Mouse (Mus musculus): Measurements from ENCODE around the gene Numa1.
"Not testable (repeated sequence)": the region's sequence is repeated elsewhere in the genome, so short reads cannot be mapped to it uniquely, and the experiment has no call there.

The Numa1 gene

DNA sequence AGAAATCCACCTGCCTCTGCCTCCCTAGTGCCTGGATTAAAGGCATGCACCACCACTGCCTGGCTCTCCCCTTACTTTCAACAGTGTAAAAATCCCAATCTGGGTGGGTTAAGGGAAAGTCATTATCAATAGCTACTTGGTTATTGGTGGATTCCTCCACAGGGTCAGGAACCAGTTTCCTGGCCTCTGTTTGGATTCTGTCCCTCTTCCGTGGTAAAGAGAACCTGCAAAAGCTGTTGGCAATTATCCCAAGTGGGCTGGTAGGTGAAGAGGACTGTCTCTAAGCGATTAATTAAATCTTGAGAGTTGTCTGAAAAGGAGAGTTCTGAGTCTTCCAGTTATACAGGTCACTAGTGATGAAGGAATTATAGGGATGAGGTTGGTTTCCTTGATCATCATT is 4.4 kb downstream of the Numa1 start:
- peak; percentile 32 for DNase-seq

DNA sequence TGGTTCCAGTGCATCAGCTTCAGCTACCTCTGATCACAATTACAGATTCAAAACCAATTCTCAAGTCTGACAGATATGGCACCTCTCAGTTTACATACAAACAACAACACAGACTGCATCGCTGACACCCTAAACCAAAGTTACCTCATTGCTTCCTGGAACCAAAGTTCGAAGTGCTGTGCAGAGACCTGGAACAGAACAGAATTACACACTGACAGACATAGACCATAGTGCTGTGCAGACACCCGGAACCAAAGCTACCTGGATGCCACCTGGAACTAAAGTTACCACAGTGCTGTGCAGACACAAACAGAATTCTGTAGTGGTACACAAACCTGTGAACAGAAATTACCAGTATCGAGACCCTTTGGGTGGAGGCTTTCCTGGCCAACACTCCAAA is 5.8 kb downstream of the Numa1 start:
- no peak for DNase-seq

DNA sequence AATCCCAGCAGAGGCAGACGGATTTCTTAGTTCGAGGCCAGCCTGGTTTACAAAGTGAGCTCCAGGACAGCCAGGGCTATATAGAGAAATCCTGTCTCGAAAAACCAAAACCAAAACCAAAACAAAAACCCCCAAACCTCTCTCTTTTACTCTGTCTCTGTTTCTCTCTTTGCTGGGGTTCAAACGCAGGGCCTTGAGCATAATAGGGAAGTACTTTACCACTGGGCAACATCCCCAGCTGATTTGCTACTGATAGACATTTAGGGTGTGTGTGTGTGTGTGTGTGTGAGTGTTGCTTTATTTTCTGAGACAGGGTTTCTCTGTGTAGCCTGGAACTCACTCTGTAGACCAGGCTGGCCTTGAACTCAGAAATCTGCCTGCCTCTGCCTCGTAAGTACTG is 15.1 kb downstream of the Numa1 start:
- DNase-seq, result not testable (repeated sequence)

DNA sequence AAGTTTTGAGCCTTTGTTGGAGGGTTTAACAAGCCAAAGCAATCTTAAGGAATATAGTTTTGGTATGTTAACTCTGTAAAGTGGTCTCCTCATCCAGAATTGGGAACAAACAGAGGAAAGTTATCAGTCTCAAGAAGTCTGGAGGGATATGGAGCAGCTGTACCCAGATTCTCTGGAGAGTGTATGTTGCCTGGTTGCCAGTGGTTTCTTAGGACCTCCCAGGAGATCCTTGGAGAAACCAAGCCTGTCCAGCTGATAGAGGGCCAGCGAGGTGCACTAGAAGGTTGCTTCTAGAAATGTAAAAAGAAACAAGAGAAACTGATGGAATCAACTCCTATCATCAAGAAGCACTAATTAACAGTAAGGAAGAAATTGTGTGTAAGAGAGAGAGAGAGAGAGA is 17.7 kb downstream of the Numa1 start:
- DNase-seq, result no peak

DNA sequence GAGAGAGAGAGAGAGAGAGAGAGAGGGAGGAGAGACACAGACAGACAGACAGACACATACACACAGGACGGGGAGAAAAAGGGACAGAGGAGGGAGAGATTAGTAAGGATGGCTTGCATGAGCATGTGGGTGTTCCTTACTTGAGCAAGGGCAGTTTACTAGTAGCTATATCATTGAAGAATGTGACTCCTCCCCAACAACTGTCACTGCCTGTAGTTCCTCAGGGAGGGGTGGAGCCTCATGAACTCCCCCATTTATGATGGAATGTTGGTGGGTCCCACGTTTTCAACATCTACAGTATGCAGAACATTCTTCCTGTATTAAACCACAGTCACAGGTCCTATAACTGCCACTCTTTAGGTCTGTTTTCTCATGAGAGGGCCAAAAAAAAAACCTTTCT is 18.2 kb downstream of the Numa1 start:
- DNase-seq, result no peak

DNA sequence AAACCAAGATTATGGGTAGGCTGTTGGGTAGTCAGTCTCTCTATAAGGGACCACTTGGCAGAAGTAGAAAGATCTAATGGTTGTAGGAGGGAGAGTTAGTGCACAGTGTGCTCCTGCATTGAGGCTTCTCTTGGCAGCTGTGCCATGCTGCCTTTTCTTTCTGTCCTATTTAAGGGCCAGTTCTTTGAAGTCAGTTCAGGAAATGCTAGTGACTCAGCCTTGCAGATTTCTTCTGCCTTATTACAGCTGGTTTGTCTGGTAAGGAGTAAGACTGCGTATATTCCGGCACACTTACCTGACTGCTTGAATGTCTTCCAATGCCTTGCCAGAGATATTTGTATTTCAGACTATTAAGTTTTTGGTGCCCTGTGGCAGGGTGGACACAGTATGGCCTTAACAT is 20.3 kb downstream of the Numa1 start:
- DNase-seq, result no peak

DNA sequence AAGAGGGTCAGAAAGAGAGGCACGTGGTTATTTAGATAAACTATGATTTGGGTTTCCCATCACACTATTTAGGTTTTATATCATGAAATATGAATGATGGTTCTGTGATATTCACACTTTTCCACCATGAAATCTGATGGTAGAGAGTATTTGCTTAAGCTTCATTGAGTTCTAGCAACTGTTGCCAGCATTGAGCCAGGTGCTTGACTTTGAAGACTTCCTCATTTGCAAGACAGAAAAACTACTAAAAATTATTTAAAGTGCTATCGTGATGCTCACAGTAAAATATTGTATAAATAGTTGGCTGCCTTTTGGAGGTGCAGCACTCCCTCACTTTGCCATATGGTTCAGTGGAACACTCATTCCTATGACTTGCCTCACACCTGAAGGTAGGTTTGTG is 21.4 kb downstream of the Numa1 start:
- DNase-seq, result no peak

DNA sequence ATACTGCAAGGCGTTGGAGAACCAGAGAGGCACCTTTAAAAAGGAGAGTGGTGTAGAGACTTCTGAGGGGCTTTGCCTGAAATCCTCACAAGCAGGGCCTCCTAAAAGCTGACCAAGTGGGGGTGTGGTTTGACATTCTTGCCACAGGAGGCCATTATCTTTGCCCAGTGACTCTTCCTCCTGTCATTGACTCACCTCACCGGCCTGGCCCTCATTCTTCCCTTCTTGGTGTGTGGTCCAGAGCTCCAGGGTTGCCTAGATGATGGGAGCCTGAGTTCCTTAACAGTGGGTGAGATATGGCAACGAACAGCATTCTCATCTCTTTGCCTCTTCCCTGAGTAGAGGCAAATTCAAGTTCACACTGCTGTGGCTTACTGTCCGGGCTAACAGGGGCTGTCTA is 22.0 kb downstream of the Numa1 start:
- no peak for DNase-seq

DNA sequence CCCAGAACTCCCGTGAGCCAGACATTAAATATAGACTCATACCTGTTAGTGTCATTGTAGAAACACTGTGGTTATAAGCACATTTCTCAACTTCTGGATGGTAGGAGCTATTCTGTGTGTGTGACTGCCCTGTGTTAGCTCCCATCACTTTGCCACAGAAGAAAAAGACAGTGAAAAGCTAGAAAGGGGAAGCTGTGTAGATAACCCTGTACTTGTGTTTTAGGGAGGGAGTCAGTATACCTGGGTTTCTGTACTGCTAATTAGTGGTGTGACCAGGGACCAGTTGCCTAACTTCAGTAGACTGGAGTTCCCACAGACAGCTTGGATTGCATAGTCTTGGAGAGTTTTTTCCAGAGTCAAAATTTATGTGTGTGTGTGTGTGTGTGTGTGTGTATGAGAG is 22.6 kb downstream of the Numa1 start:
- DNase-seq, result no peak

DNA sequence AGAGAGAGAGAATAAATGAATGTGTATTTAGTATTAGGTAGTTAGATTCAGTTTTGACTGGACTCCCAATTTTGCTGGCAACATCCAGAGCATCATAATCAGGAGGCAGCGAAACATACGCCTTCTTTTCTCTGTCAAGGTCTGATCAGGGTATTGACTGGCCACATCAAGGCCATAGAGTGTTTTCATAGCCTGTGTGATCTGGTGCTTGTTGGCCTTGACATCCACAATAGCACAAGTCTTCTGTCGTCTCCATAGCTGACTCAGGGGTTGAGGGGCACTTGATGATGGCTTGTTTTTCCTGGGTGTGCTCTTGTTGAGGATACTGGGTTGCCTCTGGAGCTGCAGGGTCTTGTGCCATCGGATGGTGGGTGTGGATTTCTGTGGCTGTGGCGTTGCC is 23.0 kb downstream of the Numa1 start:
- DNase-seq, result no peak

DNA sequence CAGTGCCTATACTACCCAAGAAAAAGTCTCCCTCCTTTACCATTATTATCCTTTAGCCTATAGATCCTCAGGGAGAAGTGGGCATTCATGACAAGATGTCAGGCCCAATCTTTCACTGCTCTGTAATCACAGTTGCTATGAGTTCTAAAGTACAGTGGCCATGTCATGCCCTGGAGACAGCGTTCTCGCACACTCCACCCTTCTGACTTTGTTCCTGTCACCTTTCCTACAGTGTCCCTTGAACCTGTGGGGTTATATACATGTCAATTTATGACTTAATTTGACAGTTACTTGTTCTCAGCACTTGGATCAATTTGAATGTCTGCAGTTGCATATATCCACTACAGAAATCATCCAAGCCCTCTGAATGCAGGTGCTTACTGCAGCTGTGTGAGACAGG is 28.9 kb downstream of the Numa1 start:
- DNase-seq, result no peak

DNA sequence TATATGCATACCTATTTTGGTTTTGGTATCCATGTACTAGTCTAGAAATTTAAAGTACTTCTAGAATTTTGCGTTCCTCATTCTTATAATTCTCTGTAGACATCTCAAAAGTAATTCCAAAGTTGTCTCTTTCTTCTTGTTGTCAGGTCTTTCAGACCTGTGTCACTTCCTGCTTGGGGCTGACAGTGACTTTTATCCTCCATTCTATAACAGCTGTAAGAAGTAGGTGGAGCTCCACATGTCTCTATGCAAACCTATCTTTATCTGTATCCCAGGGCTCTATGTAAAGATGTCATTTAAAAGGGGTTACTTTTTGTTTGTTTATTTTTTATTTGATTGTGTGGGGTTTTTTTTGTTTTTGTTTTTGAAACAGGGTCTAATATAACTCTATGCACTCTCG is 29.7 kb downstream of the Numa1 start:
- DNase-seq, result no peak

DNA sequence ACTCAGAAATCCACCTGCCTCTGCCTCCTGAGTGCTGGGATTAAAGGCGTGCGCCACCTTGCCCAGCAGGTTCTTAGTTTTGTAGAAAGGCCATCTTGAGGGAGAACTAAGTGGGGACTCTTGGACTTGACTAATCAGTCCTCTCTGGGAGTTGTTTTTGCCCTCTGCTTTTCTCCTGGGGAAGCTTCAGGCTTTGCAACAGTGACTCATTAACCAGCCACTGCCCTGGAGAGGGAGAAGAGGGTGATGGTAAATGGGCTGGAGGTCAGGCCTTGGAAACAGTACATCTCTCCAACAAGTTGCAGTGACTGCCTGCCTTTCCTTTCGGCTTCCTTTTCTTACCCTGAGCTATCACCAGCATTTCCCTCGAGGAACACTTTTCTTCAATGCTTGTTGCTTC is 30.6 kb downstream of the Numa1 start:
- DNase-seq, result no peak

DNA sequence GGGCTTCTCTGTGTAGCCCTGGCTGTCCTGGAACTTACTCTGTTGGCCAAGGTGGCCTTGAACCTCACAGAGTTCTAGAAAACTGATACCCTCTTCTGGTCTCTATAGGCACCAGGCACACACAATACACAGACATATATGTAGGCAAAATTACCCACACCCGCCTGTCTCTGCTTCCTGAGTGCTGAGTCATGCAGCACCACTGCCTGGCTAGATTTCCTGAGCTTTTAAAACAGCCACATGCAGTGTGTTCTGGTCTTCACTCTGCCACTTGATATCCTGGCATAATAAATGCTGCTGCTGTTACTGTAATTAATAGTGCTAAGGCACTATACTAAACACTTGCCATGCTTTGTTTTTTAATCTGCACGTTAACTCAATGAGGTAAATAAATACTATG is 31.7 kb downstream of the Numa1 start:
- no peak for DNase-seq

DNA sequence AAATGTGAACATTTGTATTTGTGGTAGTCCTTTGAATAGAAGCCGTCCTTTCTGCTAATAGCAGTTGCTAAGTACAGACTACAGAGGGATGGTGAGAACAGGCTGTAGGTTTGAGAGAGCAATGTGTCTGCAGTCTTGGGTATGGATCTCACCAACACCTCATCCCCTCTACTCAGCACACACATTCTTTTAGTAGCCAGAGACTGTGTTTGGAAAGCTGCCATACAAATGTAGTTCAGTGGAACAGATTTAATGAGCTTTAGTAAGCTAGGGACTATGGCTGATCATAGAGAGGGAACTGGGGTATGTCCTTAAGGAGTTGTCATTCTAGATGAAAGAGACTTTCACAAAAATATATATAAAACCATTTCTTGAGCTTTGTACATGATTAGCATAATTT is 33.3 kb downstream of the Numa1 start:
- no peak for DNase-seq

DNA sequence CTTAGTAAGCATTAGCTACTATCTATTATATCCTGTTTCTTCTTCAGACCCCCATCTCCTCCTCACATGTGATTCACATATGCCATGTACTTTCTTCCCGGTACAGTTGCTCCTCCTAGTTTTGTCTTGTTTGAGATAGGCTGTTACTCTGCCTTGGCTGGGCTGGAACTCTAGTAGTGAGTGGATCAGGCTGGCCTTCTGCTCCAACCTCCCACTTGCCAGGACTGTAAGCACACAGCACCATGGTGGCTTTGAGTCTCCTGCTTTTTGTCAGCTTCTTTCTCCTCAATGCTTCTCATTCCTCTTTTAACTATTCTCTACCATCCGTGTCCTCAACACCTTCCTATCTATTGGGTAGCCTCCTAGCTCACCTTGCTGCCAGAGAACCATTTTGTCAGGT is 34.8 kb downstream of the Numa1 start:
- DNase-seq, result no peak

DNA sequence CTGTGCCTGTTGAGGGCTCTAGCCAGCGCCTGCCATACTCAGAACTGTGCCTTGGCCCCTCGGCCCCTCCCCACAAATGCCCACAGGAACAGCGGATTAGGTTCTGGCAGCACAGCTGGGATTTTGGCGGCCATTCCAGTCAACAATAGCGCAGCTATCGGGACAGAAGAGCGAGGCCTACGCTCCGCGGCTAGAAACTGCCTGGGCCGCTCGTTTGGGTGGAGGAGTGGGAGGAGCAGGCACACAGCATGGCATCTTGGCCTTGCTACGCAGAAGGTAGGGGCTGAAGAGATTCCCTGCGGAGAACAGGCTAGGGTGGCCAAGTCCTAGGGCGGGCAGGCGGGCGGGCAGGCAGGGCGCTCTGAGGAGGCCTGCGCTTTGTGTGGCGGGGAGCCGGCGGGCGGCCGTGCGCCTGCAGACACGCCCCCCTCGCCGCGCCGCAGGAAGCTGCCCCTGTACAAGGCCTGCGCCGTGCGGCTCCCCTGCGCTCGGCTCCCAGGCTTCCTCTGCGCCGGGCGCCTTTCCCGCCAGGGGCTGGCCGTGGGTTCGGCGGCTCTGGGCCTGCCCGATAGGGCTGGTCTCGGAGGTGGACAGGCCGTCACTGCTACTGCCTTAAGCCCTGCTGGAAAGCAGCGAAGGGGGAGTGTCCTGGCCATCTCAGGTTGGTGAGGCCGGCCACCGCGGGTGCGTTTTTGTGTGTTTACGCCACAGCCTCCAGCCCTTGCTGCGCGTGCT is 36.0 kb downstream of the Numa1 start:
- peak; percentile 85 for DNase-seq

DNA sequence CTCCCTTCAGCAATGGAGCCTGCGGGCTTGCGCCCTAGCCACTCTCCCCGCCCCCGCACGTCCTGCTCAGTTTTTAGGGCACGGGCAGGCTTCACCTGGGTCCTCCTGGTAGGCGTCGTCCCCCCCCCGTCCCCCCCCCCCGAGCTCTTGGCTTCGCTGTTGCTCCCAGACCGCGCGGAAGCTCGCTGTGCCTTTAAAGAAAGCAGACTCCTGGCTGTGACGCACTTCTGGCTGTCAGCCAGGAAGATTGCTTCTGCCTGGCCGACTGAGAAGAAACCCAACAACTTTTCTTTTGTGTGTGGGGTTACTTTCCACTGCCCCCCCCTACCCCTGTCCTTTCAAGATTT is 36.5 kb downstream of the Numa1 start:
- no peak for DNase-seq

DNA sequence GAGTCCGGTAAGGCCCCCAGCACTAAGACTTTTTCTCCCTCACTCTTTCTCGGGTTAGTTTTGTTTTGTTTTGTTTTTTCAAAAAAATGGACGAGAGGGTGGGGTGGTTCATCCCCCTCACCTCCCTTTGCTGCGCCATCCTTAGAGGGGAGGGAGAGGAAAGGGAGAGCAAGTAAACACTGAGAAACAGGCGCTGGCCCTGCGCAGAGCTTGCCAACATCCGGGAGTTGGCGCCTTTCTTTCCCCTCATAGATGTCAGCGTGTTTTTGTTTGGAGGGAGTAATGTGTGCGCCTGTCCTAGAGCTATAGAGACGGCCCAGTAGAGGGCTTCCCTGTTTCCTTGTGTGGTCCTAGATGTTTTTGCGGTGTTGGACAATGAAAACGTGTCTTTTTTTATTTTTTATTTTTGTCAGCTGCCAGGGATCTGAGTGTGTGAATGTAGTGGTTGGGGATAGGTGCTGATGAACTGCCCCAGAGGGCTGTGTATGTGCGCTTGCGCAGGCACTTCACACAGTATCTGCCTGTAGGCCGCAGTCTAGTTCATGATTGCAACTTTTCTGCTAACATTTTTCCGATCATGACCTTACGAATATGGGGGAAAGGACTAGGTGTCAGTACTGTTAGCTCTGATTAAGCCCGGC is 37.0 kb downstream of the Numa1 start:
- peak; percentile 77 for DNase-seq

DNA sequence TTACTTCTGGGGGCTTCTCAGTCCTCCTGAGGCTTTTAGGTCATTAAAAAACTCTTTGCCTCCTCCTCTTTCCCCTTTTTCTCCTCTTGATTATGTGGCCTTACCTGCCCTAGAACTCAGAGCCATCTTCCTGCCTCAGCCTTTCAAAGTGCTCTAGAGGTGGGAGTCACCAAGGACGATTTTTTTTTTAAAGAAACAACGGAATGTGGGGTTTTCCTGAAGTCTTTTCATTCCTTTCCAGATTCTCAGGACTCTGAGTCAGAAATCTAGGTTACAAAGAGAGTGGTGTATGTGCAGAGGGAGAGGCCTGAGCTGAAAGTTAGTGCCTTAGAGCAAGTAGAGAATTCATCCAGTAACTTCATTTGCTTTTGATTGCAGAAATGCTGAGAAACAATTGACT is 37.8 kb downstream of the Numa1 start:
- no peak for DNase-seq

DNA sequence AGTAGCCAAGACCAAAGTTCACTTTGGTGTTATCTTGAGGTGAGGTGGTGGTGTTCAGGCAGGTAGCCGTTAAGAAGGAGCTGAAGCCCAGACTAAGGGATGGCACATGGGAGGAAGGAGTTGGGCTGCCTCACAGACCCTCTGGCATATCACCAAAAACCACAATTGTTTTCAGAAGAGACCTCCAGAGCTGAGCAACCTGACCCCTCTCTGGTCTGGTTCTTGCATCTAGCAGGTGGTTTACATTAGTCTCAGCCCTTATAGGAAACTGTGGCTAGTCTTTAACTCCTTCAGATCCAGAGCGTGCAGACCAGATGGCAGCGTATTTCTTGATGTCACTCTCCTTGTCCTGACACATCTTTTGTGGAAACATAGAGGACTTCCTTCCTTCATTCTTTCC is 39.8 kb downstream of the Numa1 start:
- DNase-seq, result no peak

DNA sequence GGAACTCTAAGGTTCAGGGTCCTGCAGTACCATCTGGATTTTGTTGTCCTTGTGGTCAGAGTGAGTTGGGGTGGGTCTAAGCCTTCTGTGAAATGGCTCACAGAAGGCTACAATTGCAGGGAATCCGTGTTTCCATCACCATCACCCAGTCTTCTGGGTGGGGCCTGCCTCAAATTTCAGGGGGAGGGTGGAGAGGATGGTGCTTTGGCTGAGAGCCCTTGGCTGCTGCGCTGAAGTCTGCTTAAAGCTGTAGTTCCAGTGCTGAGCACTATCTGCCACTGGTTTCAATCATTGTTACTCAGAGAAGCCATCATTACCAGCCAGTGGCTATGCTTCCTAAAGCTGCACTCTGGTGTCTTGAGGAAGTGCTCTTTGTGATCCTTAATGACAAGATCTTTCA is 40.6 kb downstream of the Numa1 start:
- DNase-seq, result no peak

DNA sequence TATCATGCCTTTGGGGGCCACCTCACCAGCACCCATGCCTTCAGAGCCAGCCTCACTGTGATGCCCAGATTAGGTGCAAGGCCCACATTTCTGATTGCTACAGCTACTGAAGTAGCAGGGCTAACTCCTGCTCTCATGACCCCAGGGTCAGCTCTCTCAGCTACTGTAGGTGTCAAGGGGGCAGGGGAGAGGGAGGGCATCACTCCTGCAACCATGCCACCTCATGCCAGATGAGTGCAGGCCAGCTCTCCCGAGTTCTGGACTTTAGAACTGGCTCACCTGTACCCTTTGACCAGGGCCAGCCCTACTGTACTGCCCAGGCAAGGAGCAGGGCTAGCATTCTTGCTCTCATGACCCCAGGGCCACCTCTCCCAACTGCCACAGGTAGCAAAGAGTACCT is 48.8 kb downstream of the Numa1 start:
- DNase-seq, result no peak

DNA sequence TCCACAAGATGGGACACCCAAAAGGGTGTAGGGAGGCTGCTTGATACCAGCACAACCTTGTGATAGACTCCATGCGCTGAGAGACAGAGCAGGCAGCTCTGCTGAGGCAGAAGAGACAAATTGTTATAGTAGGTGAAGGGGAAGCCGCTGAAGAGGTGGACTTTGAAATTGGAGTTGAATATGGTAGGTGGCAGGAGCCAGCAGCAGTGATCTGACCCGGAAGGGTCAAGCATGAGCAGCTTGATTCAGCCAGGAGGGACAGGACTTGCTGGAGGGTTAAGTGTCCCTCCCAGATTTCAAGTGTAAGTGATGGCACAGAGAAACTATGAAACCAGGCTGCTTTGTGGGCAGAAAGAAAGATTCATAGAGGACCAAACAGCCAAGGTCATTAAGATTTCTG is 51.2 kb downstream of the Numa1 start:
- no peak for DNase-seq

DNA sequence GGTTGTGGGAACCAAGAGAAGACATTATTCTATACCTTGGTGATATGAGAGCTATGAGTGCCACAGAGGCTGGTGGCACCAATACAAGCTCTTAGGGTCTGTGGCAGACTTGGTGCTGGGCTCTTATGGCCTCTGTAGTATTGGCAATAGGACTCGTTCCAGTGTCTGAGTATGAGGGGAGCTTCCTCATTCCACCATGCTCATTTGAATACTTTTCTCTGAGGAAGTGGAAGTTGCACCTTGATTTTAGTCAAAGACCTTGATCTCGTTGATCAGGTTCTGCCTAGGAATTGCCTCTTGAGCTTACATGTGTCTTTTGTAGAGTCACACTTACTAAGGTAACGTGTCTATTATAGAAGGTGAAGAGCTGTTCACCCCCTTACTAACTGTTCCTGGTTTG is 60.3 kb downstream of the Numa1 start:
- no peak for DNase-seq

Measured in cerebellum, adult 11 months (tissue).